Mouse (Mus musculus) heart, embryonic 16.5 days (tissue): ENCODE data around the gene Vmn2r63. TPM values are rescaled to one million over a fixed set of nuclear protein-coding genes. Genes with fewer than 3 reads are reported as not detected.
"Not testable (repeated sequence)": the region's sequence is repeated elsewhere in the genome, so short reads cannot be mapped to it uniquely, and the experiment has no call there.

Experiments used
- ATAC-seq: fragments of 200-750 bp; cut with Nextera tagmentation; replicated peaks from 2 replicates; pipeline ENCODE4 v1.8.0; 2017; ENCODE audit warnings: moderate number of reproducible peaks; ENCODE audit not compliant: insufficient read depth, low FRiP score; ENCODE audit errors: extremely low read depth
- H3K27ac ChIP-seq: fragments of 300-500 bp; sonication (generic); 2 replicates; pipeline ENCODE4 v1.5.1; 2014; ENCODE audit warnings: mild to moderate bottlenecking, low read length, control low read depth, moderate library complexity
- H3K27me3 ChIP-seq: fragments of 300-500 bp; sonication (generic); 2 replicates; pipeline ENCODE4 v1.6.1; 2014; ENCODE audit warnings: low read length, mixed read lengths; ENCODE audit not compliant: control insufficient read depth, insufficient read depth
- H3K36me3 ChIP-seq: fragments of 300-500 bp; sonication (generic); 2 replicates; pipeline ENCODE4 v1.6.1; 2014; ENCODE audit not compliant: control insufficient read depth, insufficient read depth
- H3K4me1 ChIP-seq: fragments of 300-500 bp; sonication (generic); 2 replicates; pipeline ENCODE4 v1.6.1; 2014; ENCODE audit warnings: low read length, mixed read lengths; ENCODE audit not compliant: control insufficient read depth, insufficient read depth
- H3K4me2 ChIP-seq: fragments of 300-500 bp; sonication (generic); 2 replicates; pipeline ENCODE4 v1.6.1; 2014; ENCODE audit warnings: low read depth, mild to moderate bottlenecking, control low read depth, low read length
- H3K4me3 ChIP-seq: fragments of 300-500 bp; sonication (generic); 2 replicates; pipeline ENCODE4 v1.5.1; 2014; ENCODE audit warnings: mild to moderate bottlenecking, control low read depth, low read length
- H3K9ac ChIP-seq: fragments of 300-500 bp; sonication (generic); 2 replicates; pipeline ENCODE4 v1.6.1; 2014; ENCODE audit warnings: low read length, control low read depth
- H3K9me3 ChIP-seq: fragments of 300-500 bp; sonication (generic); replicated peaks from 2 replicates; pipeline ENCODE4 v1.6.1; 2016; ENCODE audit warnings: low read length; ENCODE audit not compliant: control insufficient read depth
- WGBS: fragments of 180-500 bp; shearing (Covaris S2); extraction: QIAGEN DNeasy Blood & Tissue Kit; methylation state at CpG from one replicate; pipeline ENCODE4 v1.1.7; 2014; 5-methylcytosine and 5-hydroxymethylcytosine counted together
- microRNA-seq: library from miRNA; unstranded; fragments of <30 nt; microRNA quantifications from one replicate; pipeline ENCODE4, GENCODE M21; 2017
- polyA plus RNA-seq: library from polyadenylated mRNA; unstranded; fragments of >200 nt; fragmentation: Nextera tagmentation; extraction: Ambion mirVana; gene quantifications from 2 replicates; pipeline ENCODE4 v1.2.1, GENCODE M21; 2015

Vmn2r63 gene
- polyA plus RNA-seq = not detected in 2 replicates

GRCm38 (mm10) chr7:42933722-42934121, at the start of gene Vmn2r63:
Gene Vmn2r63 (minus strand): TSS chr7:42933822.
- H3K9me3 ChIP-seq, H3K4me2 ChIP-seq, ATAC-seq, H3K27ac ChIP-seq, H3K36me3 ChIP-seq, H3K4me3 ChIP-seq, H3K9ac ChIP-seq, H3K4me1 ChIP-seq, H3K27me3 ChIP-seq: not testable (repeated sequence)

GRCm38 (mm10) chr7:42980739-42981138, 47.1 kb upstream of the Vmn2r63 start:
- H3K36me3 ChIP-seq = no peaks in the 10 kb centered on the region
- H3K4me1 ChIP-seq = no peaks in the 10 kb centered on the region
- H3K9me3 ChIP-seq = peaks cover 31% of the 10 kb centered on the region
- no peak overlapping the region for H3K4me2 ChIP-seq
- no peak overlapping the region for H3K4me3 ChIP-seq
- no peak overlapping the region for H3K27ac ChIP-seq
- H3K9ac ChIP-seq = no peak overlapping the region
- no peaks in the 10 kb centered on the region for H3K27me3 ChIP-seq
- ATAC-seq = no peak
- WGBS = 79% methylated on average over 10 of the region's 10 CpGs

- Histone ChIP-seq H3K9ac (no peak overlapping the region), H3K27ac (no peak overlapping the region), H3K4me1 (no peaks in the 10 kb centered on the region), H3K27me3 (no peaks in the 10 kb centered on the region), H3K4me3 (no peak overlapping the region), H3K4me2 (no peak overlapping the region), H3K9me3 (peaks cover 29% of the 10 kb centered on the region), H3K36me3 (no peaks in the 10 kb centered on the region)
- WGBS = 70% methylated on average over 11 of the region's 11 CpGs
- no peak for ATAC-seq
Observed at GRCm38 (mm10) chr7:42980098-42980497, 46.5 kb upstream of the Vmn2r63 start.

DNA sequence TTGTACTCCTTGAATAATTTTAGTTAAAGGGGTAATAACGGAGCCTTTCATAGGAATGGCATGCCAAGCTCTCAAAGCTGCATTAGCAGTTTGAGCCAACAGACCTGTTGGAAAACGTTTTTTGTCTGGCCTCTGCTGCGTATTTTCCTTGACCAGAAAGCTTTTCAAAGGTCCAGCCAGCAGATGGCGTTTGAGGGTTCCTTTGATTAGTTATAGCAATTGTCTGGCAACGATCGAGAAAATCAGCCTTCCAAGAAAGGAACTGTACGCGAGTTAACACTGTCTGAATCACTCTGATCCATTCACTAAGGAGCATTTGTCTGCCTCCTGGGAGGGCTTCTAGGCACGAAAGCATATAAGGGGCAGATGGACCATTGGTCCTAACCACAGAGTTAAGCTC, 31.6 kb upstream of the Vmn2r63 start:
- Histone ChIP-seq H3K27me3 (no peaks in the 10 kb centered on the region), H3K4me3 (no peak overlapping the region), H3K9ac (no peak overlapping the region), H3K27ac (no peak overlapping the region), H3K9me3 (peaks cover 29% of the 10 kb centered on the region), H3K4me2 (no peak overlapping the region), H3K4me1 (no peaks in the 10 kb centered on the region), H3K36me3 (no peaks in the 10 kb centered on the region)
- ATAC-seq = no peak
- 61% methylated on average over 9 of the region's 9 CpGs for WGBS

DNA sequence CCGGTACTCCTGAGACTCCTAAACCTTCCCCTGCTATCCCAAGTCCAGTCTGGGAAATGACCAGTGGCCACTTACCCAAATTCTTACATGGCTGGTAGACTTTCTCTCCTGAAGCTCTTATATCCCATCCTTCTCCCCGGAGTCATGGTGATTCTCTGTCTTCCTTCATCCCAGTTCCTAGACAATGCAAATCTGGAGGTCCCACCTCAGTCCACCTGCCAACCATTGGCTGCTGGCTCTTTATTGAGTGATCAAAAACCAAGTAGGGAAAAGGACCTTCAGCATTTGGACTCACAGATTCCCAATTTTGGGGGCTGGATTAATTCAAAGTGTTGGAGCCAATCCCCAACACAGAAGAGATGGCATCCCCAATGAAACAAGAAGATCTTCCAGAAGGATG, 35.6 kb downstream of the Vmn2r63 start:
- not testable (repeated sequence) for H3K27ac ChIP-seq, H3K27me3 ChIP-seq, ATAC-seq, H3K4me3 ChIP-seq, H3K9ac ChIP-seq, H3K4me1 ChIP-seq, H3K36me3 ChIP-seq, H3K4me2 ChIP-seq
- WGBS = 62% methylated on average over 2 of the region's 2 CpGs
- peaks cover 10% of the 10 kb centered on the region for H3K9me3 ChIP-seq

GRCm38 (mm10) chr7:42878090-42878489, 55.5 kb downstream of the Vmn2r63 start:
- Histone ChIP-seq H3K4me2 (no peak overlapping the region), H3K36me3 (no peaks in the 10 kb centered on the region), H3K27me3 (no peaks in the 10 kb centered on the region), H3K9ac (no peak overlapping the region), H3K4me3 (no peak overlapping the region), H3K4me1 (no peaks in the 10 kb centered on the region), H3K27ac (no peak overlapping the region), H3K9me3 (peaks cover 8% of the 10 kb centered on the region; the same call in 1 of the 2 replicates)
- 40% methylated on average over 23 of the region's 23 CpGs for WGBS
- no peak for ATAC-seq

DNA sequence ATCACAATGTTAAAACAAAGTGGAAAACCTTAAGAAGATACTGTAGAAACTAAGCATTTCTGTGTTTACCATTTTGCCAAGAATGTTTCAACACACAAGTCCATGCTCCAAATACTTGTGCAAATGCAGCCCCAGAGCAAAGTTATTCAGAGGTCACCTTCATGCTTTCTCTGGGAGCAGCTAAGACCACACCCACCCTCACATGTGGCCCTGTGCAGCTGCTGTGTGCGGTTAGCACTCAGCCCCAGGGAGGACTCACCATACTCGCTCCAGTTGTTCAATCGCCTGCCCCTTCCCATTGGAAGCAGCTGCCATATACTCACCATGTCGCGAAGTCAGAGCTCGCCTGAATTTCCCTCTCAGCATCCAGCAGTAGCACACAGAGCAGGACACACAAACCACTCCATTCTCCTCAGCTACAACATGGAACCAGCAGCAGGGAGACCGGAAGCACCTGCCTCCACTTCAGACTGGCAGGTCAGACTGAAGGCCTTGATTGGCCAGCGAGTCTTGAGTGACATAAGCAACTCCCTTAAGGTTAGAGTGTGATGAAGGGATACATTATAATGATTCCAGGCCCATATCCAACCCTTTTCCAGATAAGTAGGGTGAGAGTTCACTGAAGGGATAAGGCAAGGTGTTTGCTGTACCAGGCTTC, 66.7 kb downstream of the Vmn2r63 start, which contains the start of gene Gm2381:
TSS of gene Gm2381 (minus strand) at position 434 of the 658 bp plus-strand sequence.
- H3K36me3 ChIP-seq, ATAC-seq, H3K4me2 ChIP-seq, H3K27me3 ChIP-seq, H3K4me3 ChIP-seq, H3K9me3 ChIP-seq, H3K9ac ChIP-seq, H3K27ac ChIP-seq, H3K4me1 ChIP-seq: not testable (repeated sequence)
- 74% methylated on average over 8 of the region's 8 CpGs for WGBS

Small RNAs within 50 kb of the gene (microRNA-seq; reads per million reads assigned to microRNA genes)
- not detected for gene Gm23256

Other genes with a start within 250 kb of the Vmn2r63 start
- gene Zfp975, start 241.1 kb downstream of the Vmn2r63 start, polyA plus RNA-seq = 5.9 and 6.2 TPM in 2 replicates
- gene Gm17067, start 206.8 kb downstream of the Vmn2r63 start, polyA plus RNA-seq = not detected in 2 replicates
- gene Vmn2r62, start 140.3 kb downstream of the Vmn2r63 start, polyA plus RNA-seq = not detected in 2 replicates
- not detected in 2 replicates for gene Gm2381, start 66.6 kb downstream of the Vmn2r63 start, polyA plus RNA-seq
- not detected in 2 replicates for gene Gm9268, start 84.9 kb upstream of the Vmn2r63 start, polyA plus RNA-seq
- not detected in 2 replicates for gene Zfp936, start 180.4 kb upstream of the Vmn2r63 start, polyA plus RNA-seq